Mouse (Mus musculus) kidney, adult 2 months (tissue): ENCODE results near the gene Jmjd8.

Source experiments
- CTCF ChIP-seq: fragments of 200-500 bp; conservative IDR thresholded peaks from 2 replicates; pipeline ENCODE4 v1.5.1; 2011; ENCODE audit warnings: low read depth, mild to moderate bottlenecking, control low read depth, low read length, moderate library complexity, mixed read lengths; ENCODE audit not compliant: insufficient read depth, insufficient read length
- POLR2A ChIP-seq: fragments of 200-500 bp; IDR thresholded peaks from one replicate; pipeline ENCODE4 v1.6.1; 2011; ENCODE audit warnings: low read depth, low read length, control low read depth

- TF ChIP-seq CTCF: no peak
- no peak for TF ChIP-seq POLR2A
These were observed 15.1 kb downstream of the Jmjd8 start for GRCm38 (mm10) chr17:25843636-25844395.
